Mouse (Mus musculus): ENCODE results near the gene Gm17455.

- TF ChIP-seq POLR2A (IDR thresholded peaks at IDR 0.05; ENCODE audit: extremely low read depth, insufficient read depth, low read length) (no peak), CTCF (IDR thresholded peaks at IDR 0.05; ENCODE audit: extremely low read depth, insufficient read depth, low read length) (no peak)
Observed at GRCm38 (mm10) chr10:60379419-60379957, 20.0 kb upstream of the Gm17455 start.

All from cortical plate, adult 2 months (tissue).